Mouse (Mus musculus): Measurements from ENCODE around the gene Il4ra.

The Il4ra gene

DNA sequence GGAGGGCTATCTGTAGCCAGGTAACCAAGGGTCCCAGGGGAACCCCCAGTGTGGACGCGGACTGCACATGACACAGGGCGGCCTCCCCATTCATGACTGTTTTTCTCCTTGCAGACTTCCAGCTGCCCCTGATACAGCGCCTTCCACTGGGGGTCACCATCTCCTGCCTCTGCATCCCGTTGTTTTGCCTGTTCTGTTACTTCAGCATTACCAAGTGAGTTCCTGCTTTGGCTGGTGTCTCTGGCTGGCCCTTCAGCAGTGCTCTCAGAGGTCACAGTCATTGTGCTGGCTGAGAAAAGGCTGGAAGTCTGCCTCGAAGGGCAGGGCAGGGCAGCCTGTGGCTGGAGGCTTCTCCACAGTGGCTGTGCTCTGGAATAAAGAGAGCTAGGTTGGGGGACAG, 20.8 kb downstream of the Il4ra start:
- no peak for DNase-seq (ENCODE audit: extremely low spot score)

DNA sequence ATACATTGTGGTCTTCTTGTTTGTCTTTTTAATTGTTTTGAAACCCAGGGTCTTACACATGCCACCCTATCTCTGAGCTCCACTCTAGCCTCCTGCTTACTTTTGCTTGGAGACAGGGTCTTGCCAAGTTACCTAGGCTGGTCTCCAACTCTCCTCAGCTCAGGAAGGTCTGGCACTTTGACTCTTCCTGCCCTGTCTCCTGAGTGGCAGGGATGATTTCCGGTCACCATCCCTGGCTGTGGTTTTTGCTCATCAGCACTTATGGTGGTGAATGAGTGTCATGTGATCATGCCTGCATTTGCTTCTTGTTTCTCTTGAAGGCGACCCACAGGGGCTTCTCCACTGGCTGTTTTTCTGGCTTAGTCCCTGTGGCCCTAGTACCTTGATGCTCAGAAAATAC, 21.9 kb downstream of the Il4ra start:
- no peak for DNase-seq (ENCODE audit: extremely low spot score)

DNA sequence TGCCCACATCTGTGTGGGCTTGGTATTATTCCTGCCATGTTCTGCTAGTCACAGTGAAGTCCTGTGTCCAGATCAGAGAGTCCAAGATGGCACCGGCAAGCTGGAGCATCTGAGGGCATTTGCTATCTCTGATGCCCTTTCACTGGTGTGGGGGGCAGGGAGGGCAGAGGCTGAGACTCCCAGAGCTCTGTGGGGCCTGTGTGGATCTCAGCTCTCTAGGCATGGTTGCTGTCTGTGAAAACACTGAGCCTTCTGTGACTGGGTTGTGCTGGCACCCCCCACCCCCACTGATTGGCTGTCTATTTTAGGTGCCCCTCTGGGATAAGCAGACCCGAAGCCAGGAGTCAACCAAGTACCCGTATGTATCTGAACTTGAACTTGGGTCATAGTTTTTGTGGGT, 22.9 kb downstream of the Il4ra start:
- no peak for DNase-seq (ENCODE audit: extremely low spot score)

DNA sequence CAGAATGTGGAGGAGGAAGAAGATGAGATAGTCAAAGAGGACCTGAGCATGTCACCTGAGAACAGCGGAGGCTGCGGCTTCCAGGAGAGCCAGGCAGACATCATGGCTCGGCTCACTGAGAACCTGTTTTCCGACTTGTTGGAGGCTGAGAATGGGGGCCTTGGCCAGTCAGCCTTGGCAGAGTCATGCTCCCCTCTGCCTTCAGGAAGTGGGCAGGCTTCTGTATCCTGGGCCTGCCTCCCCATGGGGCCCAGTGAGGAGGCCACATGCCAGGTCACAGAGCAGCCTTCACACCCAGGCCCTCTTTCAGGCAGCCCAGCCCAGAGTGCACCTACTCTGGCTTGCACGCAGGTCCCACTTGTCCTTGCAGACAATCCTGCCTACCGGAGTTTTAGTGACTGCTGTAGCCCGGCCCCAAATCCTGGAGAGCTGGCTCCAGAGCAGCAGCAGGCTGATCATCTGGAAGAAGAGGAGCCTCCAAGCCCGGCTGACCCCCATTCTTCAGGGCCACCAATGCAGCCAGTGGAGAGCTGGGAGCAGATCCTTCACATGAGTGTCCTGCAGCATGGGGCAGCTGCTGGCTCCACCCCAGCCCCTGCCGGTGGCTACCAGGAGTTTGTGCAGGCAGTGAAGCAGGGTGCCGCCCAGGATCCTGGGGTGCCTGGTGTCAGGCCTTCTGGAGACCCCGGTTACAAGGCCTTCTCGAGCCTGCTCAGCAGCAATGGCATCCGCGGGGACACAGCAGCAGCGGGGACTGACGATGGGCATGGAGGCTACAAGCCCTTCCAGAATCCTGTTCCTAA, 24.0 kb downstream of the Il4ra start:
- no peak for DNase-seq (ENCODE audit: extremely low spot score)

DNA sequence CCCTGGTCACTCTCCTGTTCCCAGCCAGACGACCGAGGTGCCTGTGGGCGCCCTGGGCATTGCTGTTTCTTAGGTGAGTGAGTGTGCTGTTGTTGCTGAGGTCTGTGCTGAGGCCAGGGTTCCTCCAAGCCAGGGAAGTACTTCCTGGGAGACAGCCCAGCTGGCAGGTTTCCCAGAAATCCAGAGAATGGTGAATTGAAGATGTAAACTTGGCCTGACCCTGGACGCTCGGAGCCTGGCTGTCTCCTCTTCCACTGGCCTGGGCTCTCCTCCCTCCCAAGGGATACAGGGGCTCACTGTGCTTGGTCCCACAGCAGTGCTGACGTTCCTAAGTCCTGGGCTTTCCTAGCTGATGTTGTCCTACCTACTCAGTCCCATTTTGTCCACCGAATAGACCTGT, 25.1 kb downstream of the Il4ra start:
- DNase-seq (ENCODE audit: extremely low spot score) = no peak

DNA sequence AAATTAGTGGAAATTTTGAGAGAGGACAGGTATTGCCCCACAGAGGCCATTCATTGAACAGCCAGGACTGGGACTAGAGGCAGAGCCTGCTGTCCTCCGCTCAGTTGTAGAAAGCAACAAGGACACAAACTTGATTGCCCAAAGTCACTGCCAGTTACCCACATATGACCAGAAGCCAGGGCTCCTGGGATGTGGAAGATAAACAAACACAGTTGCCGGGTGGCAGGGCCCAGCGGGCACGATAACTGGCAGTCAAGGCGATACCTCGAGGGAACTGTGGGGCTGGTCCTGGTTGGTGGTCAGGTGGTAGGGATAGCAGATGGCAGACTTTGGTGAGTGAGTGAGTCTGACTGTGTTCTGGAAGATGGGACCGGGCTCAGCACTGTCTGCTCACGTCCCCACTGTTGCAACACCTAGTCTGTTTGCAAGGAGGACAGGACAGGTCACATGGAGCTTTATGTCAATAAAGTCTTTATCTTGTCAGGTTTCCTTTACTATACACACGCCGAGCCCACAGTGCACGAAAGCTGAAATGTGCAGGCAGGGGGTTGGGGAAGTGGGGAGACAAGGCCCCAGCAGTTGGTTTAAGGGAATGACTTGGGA, 25.7 kb downstream of the Il4ra start:
- DNase-seq (ENCODE audit: extremely low spot score) = no peak

DNA sequence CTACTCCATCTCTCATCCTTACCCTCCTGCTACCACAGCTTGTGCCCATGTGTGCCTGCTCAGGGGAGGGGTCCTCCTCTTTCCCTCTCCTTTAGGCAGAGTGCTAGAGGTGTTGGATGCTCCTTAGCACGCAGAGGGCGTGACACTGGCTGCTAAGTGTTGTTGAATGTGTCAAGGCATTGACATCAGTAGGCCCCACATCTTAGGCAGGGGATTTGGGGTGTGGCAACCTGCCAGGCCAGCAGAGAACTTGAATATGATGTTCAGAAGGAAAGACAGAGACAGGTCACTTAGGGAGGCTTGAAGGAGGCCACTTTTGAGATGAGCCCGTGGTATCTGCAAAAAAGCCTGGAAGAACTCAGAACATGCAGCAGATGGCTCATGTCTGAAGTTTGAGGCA, 26.2 kb downstream of the Il4ra start:
- DNase-seq (ENCODE audit: extremely low spot score) = no peak

DNA sequence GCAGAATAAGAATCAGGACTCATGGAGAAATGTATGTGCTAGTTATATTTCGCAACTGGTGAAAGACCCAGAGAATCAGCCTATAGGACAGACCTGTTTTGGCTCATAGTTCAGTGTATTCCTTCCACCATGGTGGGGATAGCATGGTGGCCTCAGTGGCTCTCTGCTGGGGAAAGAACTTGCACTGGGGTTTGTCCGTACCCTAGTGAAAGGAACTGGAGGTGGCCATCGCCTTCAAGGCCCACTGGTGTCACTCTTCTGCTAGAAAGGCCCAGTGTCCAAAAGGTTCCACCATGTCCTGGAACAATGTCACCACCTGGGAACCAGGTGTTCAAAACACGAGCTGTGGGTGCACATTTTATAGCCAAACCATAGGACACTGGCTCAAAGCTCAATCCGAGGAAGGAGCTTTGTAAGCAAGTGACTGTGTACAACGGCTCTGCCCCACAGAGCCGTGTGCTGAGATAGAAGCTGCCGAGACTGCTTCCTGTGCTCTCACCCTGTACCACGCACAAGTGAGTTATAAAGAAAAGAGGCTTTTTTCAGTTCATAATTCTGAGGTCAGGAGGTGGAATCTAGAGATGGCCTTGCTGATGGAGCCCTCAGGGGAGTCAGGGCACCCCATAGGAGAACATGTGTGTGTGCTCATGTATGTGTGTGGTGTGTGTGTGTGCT, 27.8 kb downstream of the Il4ra start:
- no peak for DNase-seq (ENCODE audit: extremely low spot score)

DNA sequence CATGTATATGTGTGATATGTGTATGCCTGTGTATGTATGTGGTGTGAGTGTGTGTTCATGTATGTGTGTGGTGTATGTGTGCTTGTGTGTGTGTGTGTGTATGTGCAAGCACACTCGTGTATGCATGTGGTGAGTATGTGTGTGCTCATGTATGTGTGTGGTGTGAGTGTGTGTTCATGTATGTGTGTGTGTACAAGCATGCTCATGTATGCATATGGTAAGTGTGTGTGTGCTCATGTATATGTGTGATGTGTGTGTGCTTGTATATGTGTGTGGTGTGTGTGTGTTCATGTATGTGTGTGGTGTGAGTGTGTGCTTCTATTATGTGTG, 28.3 kb downstream of the Il4ra start:
- no peak for DNase-seq (ENCODE audit: extremely low spot score)

DNA sequence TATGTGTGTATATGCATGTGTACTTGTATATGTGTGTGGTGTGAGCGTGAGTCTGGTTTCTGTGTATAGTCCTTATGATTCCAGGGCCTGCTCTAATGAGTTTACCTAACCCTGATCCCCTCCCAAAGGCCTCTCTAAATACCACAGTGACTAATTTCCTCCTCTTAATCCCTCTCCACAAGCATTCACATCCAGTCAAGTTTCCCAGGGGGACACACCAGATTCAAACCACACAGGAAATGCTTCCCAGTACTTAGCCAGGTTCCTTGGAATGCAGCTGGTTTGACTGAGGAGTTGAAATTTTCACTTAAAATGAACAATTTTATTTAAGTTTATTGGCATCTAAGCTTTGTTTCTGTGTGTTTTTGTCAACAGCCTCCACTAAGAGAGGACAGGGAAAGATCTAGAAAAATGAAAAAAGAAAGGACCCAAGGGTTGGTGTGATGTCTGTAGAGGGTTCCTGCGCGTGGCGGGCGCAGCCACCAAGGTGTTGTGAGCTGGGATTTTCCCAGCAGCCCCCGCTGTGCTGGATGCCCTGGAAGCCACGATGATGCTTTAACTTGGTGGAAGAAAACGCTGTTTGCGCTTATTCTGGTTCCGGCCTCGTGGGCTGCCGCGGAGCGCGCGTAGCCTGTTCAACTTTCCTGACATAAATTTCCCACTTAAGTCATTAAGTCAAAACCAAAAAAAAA, 28.9 kb downstream of the Il4ra start:
- no peak for DNase-seq (ENCODE audit: extremely low spot score)

DNA sequence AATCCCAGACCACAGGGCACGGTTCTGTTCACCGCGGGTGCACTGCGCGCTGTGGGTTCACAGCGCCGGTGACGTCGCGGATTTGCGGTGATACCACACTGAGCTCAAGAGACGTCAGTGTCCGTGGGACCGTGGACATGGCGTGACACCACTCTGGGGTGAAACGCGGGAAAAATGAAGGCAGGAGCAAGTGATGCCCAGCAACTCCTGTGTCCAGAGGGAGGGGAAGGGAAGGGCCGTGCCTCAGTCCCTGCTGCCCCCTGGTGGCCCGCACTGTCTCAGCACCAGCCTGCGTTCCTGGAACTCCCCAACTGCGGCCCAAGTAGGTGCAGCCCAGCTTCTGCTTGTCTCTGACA, 29.4 kb downstream of the Il4ra start:
- peak; percentile 84 for DNase-seq (ENCODE audit: extremely low spot score)

DNA sequence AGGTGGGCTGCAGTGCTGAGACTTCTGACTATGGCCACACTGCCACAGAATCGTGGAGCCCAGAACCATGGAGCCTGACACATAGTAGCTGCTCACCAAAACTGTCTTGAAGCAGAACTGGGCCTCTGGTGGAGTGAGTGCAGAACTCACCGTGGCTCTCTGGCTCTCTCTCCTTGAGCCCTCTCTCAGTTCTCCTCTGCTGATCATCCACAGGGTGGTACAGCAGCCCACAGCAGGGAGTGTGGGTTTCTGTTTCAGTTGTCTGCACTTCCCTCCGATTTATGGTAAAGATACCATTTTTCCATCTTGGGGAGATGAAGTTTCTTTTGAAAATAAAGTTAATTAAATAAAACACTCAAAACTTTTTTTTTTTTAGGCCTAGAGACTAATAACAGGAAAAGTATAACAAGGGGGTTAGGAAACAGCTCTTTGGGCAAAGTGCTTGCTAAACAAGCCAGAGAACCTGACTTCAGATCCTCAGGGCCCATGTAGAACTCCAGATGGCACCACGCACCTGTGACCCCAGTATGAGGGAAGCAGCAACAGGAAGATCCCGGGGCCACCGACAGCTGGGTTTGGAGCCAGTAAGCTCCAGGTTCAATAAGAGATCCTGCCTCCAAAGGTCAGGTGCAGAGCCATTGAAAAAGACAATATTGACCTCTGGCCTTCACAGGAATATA, 31.5 kb downstream of the Il4ra start:
- no peak for DNase-seq (ENCODE audit: extremely low spot score)

DNA sequence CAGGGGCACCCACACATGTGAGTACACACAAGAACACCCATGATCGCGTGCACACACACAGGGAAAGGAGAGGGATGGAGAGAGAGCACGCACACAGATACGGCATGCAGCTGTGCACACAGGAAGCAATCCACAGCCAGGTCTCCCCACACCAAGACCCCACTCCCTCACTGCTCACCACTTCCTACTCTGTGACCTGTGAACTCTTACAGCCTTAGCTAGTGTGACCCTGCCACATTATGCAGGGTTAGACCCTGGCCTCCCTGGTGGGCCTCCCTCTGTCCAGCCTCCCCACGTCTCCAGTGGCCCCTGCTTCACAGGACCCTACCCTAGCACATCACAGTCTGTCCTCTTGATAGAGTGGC, 32.1 kb downstream of the Il4ra start:
- DNase-seq (ENCODE audit: extremely low spot score) = no peak

DNA sequence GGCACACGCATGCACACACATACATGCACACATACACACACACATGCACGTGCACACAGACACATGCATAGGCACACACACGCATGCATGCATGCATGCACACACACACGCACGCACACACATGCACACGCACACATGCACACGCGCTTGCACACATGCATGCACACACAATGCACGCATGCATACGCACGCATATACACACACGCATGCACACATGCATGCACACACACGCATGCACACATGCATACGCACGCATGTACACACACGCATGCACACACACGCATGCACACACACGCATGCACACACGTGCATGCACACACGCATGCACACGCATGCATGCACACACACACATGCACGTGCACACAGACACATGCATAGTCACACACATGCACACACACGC, 34.4 kb downstream of the Il4ra start:
- no peak for DNase-seq (ENCODE audit: extremely low spot score)

DNA sequence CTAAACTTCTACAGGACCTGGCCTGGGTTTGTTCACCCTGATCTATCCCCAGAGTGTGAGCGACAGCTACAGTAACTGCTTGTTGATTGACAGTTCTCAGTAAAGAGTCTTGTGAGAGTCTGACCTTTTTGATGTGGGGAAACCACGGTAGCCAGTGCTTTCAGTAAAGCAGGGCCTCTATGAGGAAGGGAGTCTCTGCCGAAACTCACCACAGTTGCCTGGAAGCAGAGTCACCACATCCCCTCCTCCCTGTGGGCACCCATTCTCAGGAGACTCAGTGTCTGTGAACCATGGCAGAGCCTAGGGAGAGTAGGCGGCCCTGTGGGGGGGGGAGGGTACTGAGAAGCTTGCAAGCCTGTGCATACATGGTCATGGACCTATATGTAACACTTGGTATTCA, 36.8 kb downstream of the Il4ra start:
- no peak for DNase-seq (ENCODE audit: extremely low spot score)

DNA sequence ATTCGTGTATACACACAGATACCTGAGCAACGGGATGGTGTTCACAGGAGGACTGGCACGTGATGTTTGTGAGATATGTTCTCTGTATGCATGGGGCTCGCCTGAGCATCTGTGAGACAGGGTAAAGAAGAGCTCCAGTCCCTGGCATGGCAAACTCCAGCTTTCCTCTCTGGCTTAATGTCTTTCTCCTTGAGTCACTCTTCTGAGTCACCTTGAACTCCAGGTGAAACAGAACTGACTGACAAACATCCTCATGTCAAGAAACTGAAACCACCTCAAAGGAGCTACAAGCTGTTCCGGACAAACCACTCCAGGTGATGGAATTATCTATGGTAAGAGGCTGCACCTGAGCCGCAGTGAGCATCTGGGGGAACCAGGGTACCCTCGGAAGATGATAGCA, 38.0 kb downstream of the Il4ra start:
- DNase-seq (ENCODE audit: extremely low spot score) = no peak

DNA sequence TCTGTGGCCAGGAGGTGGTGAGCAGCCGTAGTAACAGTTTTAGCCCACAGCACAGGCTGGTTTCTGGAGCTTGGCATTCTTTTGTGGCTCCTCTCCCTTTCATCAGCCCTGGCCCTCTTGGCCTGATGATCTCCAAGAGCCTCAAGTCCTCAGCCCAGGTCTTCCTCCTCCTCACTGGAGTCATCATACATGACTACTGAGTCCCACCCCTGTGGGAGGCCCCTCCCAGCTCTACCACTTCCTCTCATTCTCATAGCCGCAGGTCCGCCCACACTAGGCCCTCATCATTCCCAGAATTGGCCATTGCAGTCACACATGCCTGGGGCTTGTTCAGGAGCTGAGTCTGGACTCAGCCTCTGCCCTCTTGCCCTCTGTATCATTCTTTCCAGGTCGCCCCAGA, 41.9 kb downstream of the Il4ra start:
- DNase-seq (ENCODE audit: extremely low spot score) = no peak

DNA sequence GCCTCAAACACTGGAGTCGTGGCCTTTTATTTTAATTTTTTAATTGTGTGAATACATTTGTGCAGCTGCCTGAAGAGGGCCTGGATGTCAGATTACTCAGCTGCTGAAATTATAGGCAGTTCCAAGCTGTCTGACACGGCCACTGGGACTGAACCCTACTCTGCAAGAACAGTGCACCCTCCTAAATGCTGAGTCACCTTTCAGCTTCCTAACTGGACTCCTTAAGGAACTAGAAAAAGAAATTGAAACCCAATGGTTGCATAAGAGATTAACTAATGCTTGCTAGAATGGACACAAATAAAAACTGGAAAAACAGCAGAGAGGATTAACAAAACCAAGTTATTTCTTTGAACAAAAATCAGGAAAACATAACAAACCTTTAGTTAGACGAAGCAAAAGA, 44.5 kb downstream of the Il4ra start:
- no peak for DNase-seq (ENCODE audit: extremely low spot score)

DNA sequence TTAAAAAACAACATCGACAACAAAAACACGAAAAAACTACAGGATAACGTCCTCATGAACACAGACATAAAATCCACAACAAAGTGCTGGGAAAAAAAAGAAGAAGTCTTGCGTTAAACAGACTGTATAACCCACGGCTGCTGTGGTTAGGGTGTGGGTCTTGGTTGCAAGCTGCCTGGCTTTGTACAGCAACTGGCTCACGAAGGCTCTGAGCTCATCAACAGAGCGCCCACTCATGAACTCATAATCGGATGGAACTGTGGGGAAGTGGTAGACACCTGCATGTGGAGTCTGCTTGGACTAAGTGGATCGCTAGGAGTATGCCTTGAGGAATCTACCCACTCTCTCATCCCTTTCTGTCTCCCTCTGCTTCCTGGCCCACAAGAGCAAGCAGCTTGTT, 45.2 kb downstream of the Il4ra start:
- no peak for DNase-seq (ENCODE audit: extremely low spot score)

DNA sequence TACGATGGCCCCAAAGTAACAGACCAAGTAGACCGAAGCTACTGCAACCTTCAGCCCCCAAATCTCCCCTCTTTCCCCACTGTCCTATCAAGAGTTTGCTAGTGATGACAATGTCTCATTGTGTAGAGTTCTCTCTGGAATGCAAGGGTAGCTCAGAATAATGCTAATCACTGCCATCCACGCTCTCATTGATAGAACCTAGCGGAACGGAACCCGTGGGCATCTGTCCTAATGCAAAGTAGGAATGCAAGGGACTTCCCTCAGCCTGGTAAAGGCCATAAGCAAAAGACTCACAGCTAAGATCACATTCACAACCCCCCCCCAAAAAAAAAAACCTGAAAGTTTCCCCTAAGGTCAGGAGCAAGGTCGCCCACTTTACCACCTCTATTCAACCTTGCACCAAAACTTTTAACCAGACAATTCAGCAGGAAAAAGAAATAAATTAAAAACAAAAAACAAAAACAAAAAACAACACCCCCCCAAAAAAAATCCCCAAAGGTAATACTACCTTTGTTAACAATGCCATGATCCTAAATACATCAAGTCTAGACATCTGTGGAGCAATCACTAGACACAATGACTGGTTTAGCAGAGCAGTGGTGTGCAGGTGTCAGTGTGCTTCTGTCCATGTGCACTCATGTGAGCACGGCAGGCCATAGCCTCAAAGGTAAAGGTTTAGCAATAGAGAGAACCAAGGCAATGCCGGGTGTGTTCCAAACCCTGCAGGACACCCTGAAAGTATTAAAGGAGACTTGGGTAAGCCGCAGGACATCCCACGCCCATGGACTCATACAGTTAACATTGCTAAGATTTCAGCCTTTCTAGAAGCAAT, 45.8 kb downstream of the Il4ra start:
- DNase-seq (ENCODE audit: extremely low spot score) = no peak

DNA sequence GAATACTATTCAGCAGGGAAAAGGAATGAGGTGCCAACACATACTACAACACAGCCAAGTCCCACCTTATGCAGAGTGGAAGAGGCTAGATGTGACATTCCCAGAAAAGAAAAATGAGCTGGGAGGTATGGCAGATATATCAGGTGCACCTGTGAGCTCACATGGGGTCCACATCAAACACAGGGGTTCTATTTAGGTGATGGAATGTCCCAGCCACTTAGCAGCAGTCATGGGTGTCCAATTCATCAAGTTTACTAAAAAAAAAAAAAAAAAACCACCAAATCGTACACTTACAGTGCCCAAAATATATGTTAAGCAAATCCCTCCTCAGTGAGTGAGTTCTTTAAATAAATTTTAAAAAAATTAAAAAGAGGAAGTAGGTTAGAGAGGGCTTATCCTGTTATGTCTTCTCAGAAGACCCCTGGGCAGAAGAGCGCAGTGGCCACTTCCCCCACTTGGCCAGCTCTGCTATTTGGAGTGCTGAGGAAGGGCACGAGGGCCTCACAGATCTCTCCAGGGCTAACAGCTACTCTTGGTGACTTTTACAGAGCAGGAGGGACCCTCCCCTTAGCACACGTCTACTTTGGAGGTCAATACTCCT, 47.6 kb downstream of the Il4ra start:
- DNase-seq (ENCODE audit: extremely low spot score) = no peak

Data from embryo, embryonic 9.5 days (tissue).